Mouse (Mus musculus) A20 (cell line): ENCODE results near the gene Gli3.

ENCODE experiments used
- DNase-seq: peaks from one replicate; pipeline ENCODE4 v3.0.0-alpha.2; 2011; ENCODE audit warnings: low read depth, low spot score

Gene Gli3

GRCm38 (mm10) chr13:15495820-15496219 lies 32.8 kb downstream of the Gli3 start:
- no peak for DNase-seq

- DNase-seq = no peak
These were observed 35.3 kb downstream of the Gli3 start for GRCm38 (mm10) chr13:15498338-15498737.

GRCm38 (mm10) chr13:15510925-15511324 lies 47.9 kb downstream of the Gli3 start:
- DNase-seq = no peak

GRCm38 (mm10) chr13:15513114-15513513 lies 50.1 kb downstream of the Gli3 start:
- DNase-seq = no peak

GRCm38 (mm10) chr13:15514082-15514481 lies 51.0 kb downstream of the Gli3 start:
- DNase-seq = no peak

GRCm38 (mm10) chr13:15517048-15517760 lies 54.2 kb downstream of the Gli3 start:
- no peak for DNase-seq

- no peak for DNase-seq
These were observed 57.3 kb downstream of the Gli3 start for GRCm38 (mm10) chr13:15520353-15520752.

GRCm38 (mm10) chr13:15522153-15522552 lies 59.1 kb downstream of the Gli3 start:
- DNase-seq = no peak

GRCm38 (mm10) chr13:15524208-15524607 lies 61.2 kb downstream of the Gli3 start:
- DNase-seq = no peak

GRCm38 (mm10) chr13:15526691-15527090 lies 63.7 kb downstream of the Gli3 start:
- DNase-seq = no peak

- no peak for DNase-seq
These were observed 68.5 kb downstream of the Gli3 start for GRCm38 (mm10) chr13:15531568-15531967.

- no peak for DNase-seq
These were observed 74.2 kb downstream of the Gli3 start for GRCm38 (mm10) chr13:15537206-15537605.

GRCm38 (mm10) chr13:15537611-15538010 lies 74.6 kb downstream of the Gli3 start:
- DNase-seq = no peak

- no peak for DNase-seq
These were observed 75.4 kb downstream of the Gli3 start for GRCm38 (mm10) chr13:15538389-15538788.

- DNase-seq = no peak
These were observed 79.0 kb downstream of the Gli3 start for GRCm38 (mm10) chr13:15542053-15542452.

- no peak for DNase-seq
These were observed 80.3 kb downstream of the Gli3 start for GRCm38 (mm10) chr13:15543169-15543887.

GRCm38 (mm10) chr13:15543888-15544640 lies 81.0 kb downstream of the Gli3 start:
- DNase-seq = no peak

- no peak for DNase-seq
These were observed 82.4 kb downstream of the Gli3 start for GRCm38 (mm10) chr13:15545346-15545896.

- DNase-seq = no peak
These were observed 83.2 kb downstream of the Gli3 start for GRCm38 (mm10) chr13:15546258-15546657.

GRCm38 (mm10) chr13:15549466-15549865 lies 86.4 kb downstream of the Gli3 start:
- DNase-seq = no peak

- no peak for DNase-seq
These were observed 87.1 kb downstream of the Gli3 start for GRCm38 (mm10) chr13:15550027-15550602.

- no peak for DNase-seq
These were observed 87.7 kb downstream of the Gli3 start for GRCm38 (mm10) chr13:15550731-15551130.
